Mouse (Mus musculus): ENCODE data around the gene Barhl2. TPM values are rescaled to one million over a fixed set of nuclear protein-coding genes. Genes with fewer than 3 reads are reported as not detected.

Barhl2 gene
- total and polyA plus RNA-seq, 3 experiments: not detected

- H3K79me2 ChIP-seq (ENCODE audit: control insufficient read depth, insufficient read depth, low read length, poor library complexity): no peaks in the 10 kb centered on the region
- H3K4me1 ChIP-seq (ENCODE audit: control insufficient read depth in 1 of 2, insufficient read depth in 2 of 2, low read length in 2 of 2): no peaks in the 10 kb centered on the region
- no peak overlapping the region for H3K27ac ChIP-seq (ENCODE audit: control insufficient read depth, low read depth, low read length)
- DNase-seq (ENCODE audit: low read depth, low spot score): no peak
- TF ChIP-seq USF1 (IDR thresholded peaks at IDR 0.05; ENCODE audit: low read depth, low read length) (no peak), UBTF (IDR thresholded peaks at IDR 0.05; ENCODE audit: borderline replicate concordance, insufficient read depth, low read depth, low read length) (no peak)
- no peak overlapping the region for H3K4me3 ChIP-seq (ENCODE audit: control insufficient read depth in 1 of 2, insufficient read depth in 1 of 2, low read depth in 2 of 2, low read length in 2 of 2)
- H3K27me3 ChIP-seq (ENCODE audit: control insufficient read depth in 1 of 2, insufficient read depth in 2 of 2, low read length in 2 of 2): no peaks in the 10 kb centered on the region
- H3K9me3 ChIP-seq (replicated peaks; ENCODE audit: insufficient read depth, low read length): no peaks in the 10 kb centered on the region
- no peak overlapping the region for H3K9ac ChIP-seq (ENCODE audit: control insufficient read depth, low read depth, low read length, poor library complexity, severe bottlenecking)
- H3K36me3 ChIP-seq (ENCODE audit: control insufficient read depth in 1 of 2, insufficient read depth in 2 of 2, low read length in 2 of 2): no peaks in the 10 kb centered on the region
These were observed 13.5 kb upstream of the Barhl2 start for GRCm38 (mm10) chr5:106471235-106472104.

GRCm38 (mm10) chr5:106465129-106465790 is 7.3 kb upstream of the Barhl2 start:
- H3K36me3 ChIP-seq (ENCODE audit: control insufficient read depth in 1 of 2, insufficient read depth in 2 of 2, low read length in 2 of 2): no peaks in the 10 kb centered on the region
- H3K27ac ChIP-seq (ENCODE audit: control insufficient read depth, low read depth, low read length): no peak overlapping the region
- no peaks in the 10 kb centered on the region for H3K9me3 ChIP-seq (replicated peaks; ENCODE audit: insufficient read depth, low read length)
- no peak overlapping the region for H3K9ac ChIP-seq (ENCODE audit: control insufficient read depth, low read depth, low read length, poor library complexity, severe bottlenecking)
- no peak for DNase-seq (ENCODE audit: low read depth, low spot score)
- H3K27me3 ChIP-seq (ENCODE audit: control insufficient read depth in 1 of 2, insufficient read depth in 2 of 2, low read length in 2 of 2): no peaks in the 10 kb centered on the region
- no peak for TF ChIP-seq USF2 (IDR thresholded peaks at IDR 0.05; ENCODE audit: borderline replicate concordance in 1 of 2, insufficient read depth in 1 of 2, low read depth in 1 of 2, low read length in 2 of 2)
- TF ChIP-seq ELF1 (IDR thresholded peaks at IDR 0.05; ENCODE audit: low read depth, low read length): no peak
- no peak for TF ChIP-seq RCOR1 (IDR thresholded peaks at IDR 0.05; ENCODE audit: low read depth, low read length)
- no peak for TF ChIP-seq KAT2A (conservative IDR thresholded peaks at IDR 0.05; ENCODE audit: low read depth, low read length)
- TF ChIP-seq POLR2A (IDR thresholded peaks at IDR 0.05; ENCODE audit: control insufficient read depth in 1 of 2, insufficient read depth in 1 of 2, low read depth in 1 of 2, low read length in 2 of 2, poor library complexity in 1 of 2): no peak
- TF ChIP-seq CTCF (IDR thresholded peaks at IDR 0.05 in 2 of 3, conservative IDR thresholded peaks at IDR 0.05 in 1 of 3; ENCODE audit: control insufficient read depth in 1 of 3, insufficient read depth in 1 of 3, low read depth in 2 of 3, low read length in 3 of 3, poor library complexity in 1 of 3, severe bottlenecking in 1 of 3): no peak
- TF ChIP-seq GATA1 (IDR thresholded peaks at IDR 0.05; ENCODE audit: low read depth, low read length): no peak
- no peak for TF ChIP-seq MAFK (IDR thresholded peaks at IDR 0.05; ENCODE audit: borderline replicate concordance, low read depth, low read length)
- no peak for TF ChIP-seq ETS1 (IDR thresholded peaks at IDR 0.05; ENCODE audit: low read depth, low read length)
- no peak for TF ChIP-seq MAZ (IDR thresholded peaks at IDR 0.05; ENCODE audit: low read depth, low read length)
- no peak for TF ChIP-seq MYC (IDR thresholded peaks at IDR 0.05; ENCODE audit: low read depth, low read length)
- no peak for TF ChIP-seq POLR2AphosphoS5 (IDR thresholded peaks at IDR 0.05; ENCODE audit: borderline replicate concordance, low read depth, low read length)
- no peak for TF ChIP-seq MYB (IDR thresholded peaks at IDR 0.05; ENCODE audit: low read depth, low read length)
- no peaks in the 10 kb centered on the region for H3K4me1 ChIP-seq (ENCODE audit: control insufficient read depth in 1 of 2, insufficient read depth in 2 of 2, low read length in 2 of 2)
- H3K4me3 ChIP-seq (ENCODE audit: control insufficient read depth in 1 of 2, insufficient read depth in 1 of 2, low read depth in 2 of 2, low read length in 2 of 2): no peak overlapping the region
- no peaks in the 10 kb centered on the region for H3K79me2 ChIP-seq (ENCODE audit: control insufficient read depth, insufficient read depth, low read length, poor library complexity)

Measured in MEL (cell line).